Mouse (Mus musculus): Measurements from ENCODE around the gene Cdkl5.

Gene Cdkl5

DNA sequence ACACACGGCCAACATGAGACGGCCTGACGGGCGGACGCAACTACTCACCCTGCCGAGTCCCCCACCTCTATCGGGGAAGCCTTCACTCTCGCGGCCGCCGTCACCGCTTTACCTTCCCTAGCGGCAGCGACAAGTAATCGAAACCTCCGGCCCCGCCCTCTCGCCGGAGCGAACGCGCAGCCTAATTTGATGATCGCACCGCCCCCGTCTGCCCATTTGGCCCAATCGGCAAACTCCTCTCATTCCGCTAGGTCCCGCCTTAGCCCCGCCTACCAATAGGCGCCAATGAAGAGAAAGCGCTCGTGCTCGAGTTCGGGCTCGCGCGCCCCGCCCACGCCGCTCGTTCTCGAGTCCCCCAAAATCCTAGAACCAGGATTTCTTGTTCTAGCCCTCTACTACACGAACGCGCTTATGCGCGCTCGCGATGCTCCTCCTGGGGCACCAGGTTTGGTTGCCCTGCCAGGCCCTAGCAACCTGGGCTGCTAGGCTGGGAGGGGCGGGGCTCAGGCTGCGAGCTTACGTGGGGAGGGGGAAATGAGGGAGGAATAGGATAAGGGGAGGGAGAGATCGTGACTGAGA, at the start of gene Cdkl5:
TSS of gene Cdkl5 (minus strand) at position 162 of the 579 bp plus-strand sequence.
- peak; percentile 94 for DNase-seq (ENCODE audit: low spot score)

DNA sequence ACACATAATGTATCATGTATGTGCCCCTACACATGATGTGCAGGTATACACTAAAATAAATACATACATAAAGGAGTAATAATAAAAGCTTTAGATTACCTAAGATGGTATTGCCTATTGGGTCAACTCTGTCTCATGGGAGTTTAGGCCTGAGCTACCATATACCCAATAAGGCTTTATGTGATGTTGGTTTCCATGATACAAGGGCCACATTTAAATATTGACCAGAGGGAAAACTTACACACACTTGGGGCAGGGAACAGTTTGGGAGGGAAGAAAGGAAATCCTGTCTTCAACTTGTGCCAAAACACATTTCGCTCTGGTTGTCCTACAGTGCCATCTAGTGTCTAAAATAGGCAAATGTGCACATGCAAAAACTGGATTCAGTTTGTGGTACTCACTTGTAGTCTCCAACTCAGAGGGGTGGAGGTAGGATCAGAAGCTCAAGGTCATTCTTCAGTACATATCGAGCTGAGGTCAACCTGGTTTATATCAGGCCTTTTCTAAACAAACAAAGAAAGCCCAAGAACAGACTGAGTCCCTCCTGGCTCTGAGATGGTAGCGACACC, 38.8 kb upstream of the Cdkl5 start:
- DNase-seq (ENCODE audit: low spot score) = peak; percentile 75

DNA sequence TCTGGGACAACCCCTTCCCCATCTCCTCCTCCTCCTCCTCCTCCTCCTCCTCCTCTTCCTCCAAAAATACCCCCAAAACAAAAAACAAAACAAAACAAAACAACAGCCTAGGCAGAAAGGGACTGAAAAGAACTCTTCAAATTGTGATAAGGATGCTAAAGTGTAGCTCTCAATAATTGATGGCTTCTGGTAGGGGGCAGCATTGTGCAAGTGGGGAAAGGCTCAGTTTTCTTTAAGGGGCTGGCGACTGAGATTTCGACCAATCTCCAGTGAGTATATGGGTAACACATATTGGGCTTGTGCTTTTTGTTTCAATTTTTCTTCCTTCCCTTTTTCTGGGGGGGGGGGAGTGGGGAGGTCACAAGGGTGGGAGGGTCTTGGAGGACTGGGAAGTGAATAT, 37.9 kb upstream of the Cdkl5 start:
- peak; percentile 53 for DNase-seq (ENCODE audit: low spot score)

DNA sequence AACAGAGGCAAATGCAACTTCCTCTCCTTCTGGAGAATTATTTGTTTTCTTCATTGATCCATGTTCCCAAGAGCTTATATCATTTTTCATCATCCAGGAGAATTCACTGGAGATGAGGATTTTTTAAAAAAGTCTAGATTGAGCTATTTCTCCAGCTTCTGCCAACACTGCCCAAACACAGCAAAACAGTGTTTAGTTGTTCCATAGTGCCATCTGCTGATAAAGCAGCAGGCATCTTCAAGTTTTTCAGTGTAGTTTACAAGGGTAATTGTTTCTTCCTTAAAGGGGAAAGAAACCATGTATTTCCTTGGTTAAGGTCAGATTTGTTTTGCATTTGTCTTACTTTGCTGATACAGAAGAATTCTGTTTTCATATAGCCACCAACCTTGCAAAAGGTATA, 35.7 kb upstream of the Cdkl5 start:
- no peak for DNase-seq (ENCODE audit: low spot score)

DNA sequence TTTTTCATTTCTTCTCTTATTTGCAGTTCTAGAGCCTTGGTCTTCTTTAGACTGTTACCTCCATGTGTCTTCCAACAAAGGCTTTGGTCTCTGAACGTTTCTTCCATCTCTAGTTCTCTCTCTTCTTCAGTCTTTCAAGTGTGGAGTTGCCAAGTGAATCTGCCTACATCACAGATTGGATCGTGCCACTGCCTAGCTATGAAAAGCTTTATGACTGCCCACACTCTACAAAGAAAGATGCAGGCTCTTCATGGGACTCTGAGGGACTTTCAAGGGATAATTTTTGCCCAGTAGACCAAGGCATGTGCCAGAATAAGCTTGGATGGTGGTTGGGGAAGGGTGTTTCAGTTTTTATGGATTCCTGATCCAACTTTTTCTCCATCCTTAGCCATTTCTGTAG, 30.0 kb upstream of the Cdkl5 start:
- DNase-seq (ENCODE audit: low spot score) = no peak

DNA sequence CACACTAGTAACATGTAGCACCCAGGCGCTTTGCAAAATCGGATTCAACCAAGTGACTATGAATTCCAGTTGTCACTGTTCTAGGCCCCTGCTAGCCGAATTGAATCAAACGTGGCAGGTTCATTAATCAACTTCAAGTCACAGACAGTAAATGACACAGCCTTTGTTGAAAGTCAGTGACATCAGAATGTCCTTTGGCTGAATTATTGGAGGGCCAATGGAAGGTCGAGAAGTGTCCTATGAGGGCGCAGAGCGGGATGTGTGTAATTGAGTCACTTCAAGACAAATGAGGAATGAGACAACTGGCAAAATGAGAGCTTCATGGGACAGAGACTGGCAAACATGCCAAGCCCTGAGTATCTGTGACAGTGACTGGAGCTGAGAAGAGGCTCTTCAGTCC, 27.0 kb upstream of the Cdkl5 start:
- DNase-seq (ENCODE audit: low spot score) = peak; percentile 14

DNA sequence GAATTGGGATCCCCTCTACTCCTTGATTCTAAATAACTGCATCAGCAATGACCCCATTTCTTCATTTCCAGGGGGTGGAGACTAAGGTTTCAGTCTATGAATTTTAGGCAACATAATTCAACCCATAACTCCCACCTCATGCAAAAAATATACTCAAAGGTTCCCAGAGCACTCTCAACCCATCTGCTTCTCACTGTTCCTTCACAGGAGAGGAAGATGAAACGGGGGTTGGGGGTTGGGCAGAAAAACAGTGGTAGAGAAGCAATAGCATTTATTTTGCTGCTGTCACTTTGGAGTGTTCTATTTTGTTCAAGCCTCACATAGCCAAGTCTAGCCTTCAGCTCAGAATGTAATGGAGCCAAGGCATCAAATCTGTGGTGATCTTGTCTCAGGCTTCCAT, 23.7 kb upstream of the Cdkl5 start:
- no peak for DNase-seq (ENCODE audit: low spot score)

DNA sequence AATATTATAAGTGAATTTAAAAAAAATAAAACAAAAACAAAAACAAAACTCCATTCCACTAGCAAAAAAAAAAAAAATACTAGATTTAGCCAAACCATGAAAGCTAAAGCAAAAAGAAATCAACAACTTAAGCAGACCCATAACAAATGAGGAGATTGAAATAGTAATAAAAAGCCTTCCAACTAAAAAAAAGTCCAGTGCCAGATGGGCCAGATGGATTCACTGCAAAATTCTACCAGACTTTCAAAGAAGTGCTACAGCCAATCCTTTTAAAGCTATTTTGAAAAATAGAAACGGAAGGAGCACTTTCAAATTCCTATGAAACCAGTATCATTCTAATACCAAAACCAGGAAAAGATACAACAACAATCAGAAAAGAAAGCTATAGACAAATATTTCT, 11.8 kb upstream of the Cdkl5 start:
- no peak for DNase-seq (ENCODE audit: low spot score)

DNA sequence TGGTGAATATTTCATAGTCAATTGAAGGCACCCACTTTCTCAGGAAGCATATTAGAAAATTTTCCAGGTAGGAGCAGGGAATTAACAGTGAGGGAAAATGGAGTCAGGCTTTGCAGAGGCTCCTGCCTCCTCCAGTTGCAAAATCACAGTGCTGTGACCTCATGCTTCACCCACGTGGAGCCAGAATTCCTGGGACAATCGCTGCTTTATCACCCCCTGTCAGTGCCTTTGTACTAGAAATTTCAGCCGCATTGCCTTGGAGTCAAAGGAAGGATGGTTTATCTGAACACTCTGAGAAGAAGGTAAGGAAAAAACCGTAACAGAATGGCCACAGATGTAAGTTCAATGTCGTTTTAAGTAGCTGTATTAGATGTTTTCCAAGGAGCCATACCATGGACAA, 1.5 kb upstream of the Cdkl5 start:
- DNase-seq (ENCODE audit: low spot score) = peak; percentile 62

DNA sequence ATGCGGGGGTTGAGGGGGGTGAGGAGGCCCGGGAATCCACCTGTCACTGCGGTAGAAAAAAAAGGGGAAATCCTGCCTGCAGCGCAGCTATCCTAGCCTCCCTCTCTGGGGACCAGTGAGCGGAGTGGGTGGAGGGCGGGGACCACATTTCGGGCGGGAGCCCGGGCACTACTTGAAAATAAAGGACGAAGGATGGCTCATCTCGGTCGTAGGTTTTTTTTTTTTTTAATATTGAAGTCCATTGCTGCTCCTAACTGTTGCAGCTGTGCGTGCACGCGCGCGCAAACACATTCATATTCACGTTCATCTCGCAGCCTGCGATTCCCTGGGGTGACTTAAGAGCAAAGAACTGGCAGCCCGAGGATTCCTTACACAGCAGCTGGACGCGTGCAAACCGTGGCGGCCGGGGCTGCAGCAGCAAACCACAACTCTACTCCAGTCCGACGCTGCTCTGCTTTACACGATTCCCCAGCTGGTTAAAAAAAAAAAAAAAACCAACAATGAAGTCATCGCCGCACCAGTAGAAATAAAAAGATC, 695 bp upstream of the Cdkl5 start:
- DNase-seq (ENCODE audit: low spot score) = peak; percentile 65

DNA sequence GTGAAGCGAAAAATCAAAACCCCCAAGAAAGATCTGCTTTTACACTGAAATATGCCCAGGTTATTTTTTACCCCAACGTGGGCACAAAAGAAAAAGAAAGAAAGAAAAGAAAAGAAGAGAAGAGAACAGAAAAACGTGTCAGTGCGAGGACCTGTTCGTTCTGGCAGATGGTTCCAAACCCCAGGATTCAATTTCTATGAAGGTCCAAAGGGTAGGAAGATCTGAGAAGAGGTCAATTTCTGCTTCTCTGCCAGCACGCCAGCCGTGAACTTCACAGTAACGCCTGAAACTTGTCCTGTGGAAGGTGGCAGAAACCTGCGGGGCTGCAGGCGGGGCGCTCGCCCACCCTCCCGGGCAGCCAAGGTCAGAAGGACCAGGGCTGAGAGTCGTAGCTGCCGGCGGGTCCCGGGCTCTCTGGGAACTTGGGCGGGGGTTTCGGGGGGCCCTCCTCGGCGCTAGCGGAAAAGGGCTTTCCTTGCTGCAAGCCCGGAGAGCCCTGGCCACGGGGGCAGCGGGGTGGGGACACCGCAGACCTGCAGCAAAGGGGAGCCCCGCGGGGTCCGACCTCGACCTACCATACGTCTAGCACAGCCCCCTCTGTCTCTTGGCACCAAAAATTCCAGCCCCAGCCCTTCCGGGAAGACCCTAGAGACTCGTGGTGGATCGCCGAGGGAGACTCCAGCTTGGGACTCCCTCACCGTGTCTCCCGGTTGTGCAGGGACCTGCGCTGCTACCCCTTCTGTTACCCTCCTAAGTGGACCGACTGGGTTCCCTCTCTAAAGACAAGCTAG, 560 bp downstream of the Cdkl5 start:
- DNase-seq (ENCODE audit: low spot score) = no peak

DNA sequence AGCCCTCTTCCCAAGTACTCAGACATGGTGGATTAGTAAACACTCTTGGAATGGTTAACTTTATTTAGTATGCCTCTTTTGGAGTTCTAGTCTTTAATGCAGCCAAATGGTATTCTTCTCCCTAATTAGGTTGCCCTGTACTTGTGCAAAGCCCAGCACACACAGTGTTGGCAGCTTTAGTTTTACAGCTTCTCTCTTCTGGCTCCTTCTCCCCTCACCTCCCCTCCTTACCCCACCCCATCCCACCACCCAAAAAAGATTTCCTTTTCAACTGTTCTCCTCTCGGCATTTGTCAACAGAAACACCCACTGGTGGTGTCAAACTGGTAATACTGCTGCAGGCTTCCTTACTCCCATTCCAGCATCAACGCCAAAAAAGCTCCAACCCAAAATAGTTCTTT, 1.8 kb downstream of the Cdkl5 start:
- no peak for DNase-seq (ENCODE audit: low spot score)

DNA sequence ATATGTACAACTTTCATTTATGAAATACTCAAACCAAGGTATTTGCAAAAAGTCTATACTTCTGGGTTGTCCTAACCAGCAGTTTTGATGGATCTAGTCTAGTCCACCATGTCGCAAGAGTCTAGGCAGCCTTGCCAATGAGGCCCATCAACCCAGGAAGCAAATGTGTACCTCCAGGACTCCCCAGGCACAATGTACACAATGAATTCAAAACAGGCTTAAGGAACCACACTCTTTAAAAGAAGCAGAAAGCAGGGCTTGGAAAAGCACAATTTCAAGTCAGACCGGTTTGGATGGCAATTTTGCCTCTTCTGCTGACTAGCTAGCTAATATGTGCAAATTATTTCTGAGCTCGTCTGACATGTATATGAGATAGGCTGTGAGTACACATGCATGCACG, 4.2 kb downstream of the Cdkl5 start:
- no peak for DNase-seq (ENCODE audit: low spot score)

DNA sequence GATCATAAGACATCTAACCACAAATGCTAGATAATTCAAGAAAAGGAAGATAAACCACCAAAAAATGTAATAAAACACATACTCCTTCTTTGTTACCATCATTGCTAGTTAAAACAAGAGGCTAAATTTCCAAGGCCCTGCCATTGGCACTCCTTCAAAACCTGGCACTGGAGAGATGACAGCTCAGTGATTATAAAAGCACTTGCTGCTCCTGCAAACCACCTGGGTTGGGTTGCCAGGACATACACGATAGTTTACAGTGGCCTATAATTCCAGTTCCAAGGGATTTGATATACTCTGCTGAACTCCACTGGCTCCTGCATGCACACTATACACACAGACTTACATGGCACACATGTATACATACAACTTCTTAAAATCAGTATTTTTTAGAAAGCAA, 16.6 kb downstream of the Cdkl5 start:
- DNase-seq (ENCODE audit: low spot score) = no peak

DNA sequence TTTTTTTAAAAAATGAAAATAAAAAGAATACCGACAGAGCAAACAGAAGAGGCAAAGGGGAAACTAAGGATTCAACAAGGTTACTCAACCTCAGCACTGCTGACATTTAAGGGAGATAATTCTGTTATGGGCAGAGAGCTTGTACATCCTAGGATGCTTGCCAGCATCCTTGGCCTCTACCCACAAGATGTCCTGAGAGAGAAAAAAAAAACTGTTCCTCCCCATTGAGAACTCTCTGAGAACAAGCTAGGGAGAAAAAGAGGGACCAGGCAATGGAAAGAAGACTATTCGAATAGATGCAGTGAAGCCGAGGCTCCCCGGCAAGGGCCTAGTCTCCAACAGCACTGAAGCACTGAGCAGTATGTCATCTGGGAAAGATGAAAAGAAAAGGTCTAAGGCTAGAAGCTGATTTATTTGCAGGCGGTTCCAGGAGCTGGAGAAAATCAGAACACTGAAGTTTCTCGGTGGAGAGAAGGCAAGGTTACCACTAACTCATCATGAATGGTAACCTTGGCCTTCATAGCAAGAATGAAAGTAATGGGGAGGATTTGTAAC, 22.4 kb downstream of the Cdkl5 start:
- DNase-seq (ENCODE audit: low spot score) = no peak

DNA sequence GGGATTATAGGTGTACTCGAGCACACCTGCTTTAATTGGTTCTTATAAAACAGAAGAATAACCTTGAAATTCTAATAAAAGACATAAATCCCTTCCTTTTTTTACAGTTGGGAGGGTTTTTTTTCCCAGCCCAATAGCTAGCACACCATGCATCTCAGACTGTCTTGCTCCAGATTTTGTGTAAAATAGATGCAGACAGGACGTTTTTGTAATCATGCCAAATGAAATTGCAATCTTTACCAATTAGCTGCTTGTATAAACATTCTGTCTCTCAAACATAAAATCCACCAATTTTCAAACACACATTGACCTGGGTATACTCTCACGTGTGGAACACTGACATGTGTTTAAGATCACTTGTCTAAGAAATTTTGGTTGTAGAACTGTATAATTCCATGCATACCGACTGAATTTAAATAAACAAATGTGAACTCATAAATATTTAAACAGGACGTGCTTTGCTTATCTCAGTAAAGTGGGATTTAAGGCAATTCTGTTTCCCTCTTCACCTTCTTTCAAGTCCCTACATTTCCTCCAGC, 35.8 kb downstream of the Cdkl5 start:
- no peak for DNase-seq (ENCODE audit: low spot score)

DNA sequence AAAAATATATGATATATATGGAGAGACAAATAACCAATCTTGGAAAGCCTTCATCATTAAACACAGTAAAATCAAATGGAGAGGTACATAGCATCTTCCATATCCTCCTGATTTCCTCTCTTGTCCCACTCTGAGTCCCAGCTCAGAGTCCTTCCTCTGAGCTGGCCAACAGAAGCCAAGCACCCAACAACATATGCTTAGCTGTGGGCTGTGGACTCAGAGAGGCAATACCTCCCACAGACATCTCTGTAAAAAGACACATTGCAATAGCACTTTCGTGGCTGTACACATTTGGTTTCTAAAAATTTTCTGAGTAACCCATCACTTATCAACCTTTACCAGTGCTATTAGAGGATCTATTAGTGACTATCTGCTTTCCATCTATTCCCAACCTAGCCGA, 44.9 kb downstream of the Cdkl5 start:
- no peak for DNase-seq (ENCODE audit: low spot score)

DNA sequence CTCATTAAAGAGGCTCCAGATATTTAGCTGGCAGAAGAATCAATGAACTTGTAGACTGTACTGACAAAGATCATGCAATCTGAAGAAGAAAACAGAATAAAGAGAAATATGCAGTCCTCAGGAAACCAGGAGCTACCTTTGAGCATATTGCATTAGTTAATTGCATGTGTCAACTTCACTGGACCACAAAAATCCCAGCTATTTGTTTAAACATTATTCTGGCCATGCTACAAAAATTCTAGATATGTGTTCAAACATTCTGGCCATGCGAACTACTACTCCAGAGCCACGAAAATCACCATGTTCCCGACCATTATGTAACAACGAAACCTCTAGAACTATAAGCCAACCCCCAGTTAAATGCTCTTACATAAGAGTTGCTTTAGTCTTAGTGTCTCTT, 49.8 kb downstream of the Cdkl5 start:
- DNase-seq (ENCODE audit: low spot score) = no peak

DNA sequence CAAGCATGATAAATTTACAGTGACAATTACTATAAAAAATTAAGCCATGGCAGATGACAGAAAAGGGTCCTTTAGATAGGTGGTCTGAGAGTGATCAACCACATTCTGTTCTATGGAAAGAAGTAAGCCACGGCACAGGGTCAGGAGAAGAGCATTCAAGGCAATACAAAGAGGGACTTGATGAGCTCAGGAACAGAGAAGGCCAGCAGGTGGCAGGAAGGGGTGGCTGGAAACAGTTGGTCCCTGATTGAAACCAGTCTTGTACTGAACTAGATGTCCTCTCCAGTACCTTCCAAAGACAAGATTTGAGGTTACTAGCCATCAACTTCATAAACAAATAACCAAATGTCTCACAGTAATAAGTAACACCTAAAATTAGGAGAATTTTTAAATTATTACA, 59.0 kb downstream of the Cdkl5 start:
- peak; percentile 7 for DNase-seq (ENCODE audit: low spot score)

DNA sequence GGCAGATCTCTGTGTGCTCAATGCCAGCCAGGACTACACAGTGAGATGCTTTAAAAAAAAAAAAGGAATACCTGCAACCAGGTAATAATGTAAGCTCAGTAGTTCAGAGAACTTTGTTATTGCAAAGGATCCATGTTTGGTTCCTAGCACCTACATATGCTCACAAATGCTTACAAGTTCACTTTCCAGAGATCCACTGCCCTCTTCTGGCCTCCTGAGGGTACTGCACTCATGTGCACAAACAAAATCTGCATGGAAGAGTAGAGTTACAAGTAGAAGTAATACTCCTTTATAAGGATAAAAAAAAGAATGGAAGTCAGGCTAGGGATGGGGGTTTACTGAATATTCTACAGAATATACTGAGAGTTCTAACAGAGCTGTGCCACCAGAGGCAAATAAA, 63.8 kb downstream of the Cdkl5 start:
- DNase-seq (ENCODE audit: low spot score) = no peak

DNA sequence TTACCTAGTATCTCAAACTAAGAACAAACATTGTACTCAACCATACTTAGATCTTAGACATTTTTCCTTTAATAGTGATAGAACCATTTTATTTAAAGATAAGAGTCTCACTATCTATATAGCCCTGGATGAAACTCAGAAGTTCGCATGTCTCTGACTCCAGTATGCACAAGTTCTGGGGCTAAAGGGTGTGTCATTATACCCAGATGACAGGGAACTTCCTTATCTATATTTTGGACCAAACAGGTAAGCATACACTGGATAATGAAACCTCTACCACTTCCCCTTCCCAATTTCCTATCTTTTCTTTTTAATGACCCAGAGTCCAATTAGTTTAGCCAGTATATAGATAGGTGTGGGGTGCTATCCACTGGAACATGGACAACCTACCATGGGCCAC, 65.6 kb downstream of the Cdkl5 start:
- no peak for DNase-seq (ENCODE audit: low spot score)

DNA sequence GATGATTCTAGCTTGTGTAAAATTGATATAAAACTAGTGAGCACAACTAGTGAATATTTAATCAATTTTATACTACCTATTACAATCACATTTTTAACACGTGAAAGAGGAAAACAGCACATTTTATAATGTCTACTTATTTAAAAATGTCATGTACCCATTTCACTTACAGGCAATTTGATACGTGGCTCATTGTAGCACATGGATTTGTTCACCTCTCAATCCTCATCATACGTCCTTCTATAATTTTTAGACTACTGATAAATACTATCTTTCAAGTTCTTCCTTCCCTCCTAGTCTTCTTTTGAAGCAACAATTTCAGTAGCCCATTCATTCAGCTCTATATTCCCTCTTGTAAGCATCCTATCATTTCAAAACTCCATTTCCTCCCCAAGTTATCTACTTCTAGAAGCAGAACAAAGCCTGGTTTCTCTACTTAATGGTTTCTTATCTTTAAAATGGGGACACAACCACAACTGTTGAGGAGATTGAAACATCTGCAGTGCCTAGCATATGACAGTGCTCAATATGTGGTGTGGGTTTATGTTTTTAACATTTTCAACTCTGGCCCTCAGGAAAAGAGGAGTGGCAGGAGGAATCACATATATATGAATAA, 75.4 kb downstream of the Cdkl5 start:
- no peak for DNase-seq (ENCODE audit: low spot score)

All from embryo, embryonic 10.5 days (tissue).